Mouse (Mus musculus) hematopoietic multipotent progenitor cell, adult 10-12 weeks (in vitro differentiated cells): ENCODE results near the gene Taok3. TPM values are rescaled to one million over a fixed set of nuclear protein-coding genes. Genes with fewer than 3 reads are reported as not detected.

Experiments used
- polyA plus RNA-seq: library from polyadenylated mRNA; stranded (reverse); fragments of >175 nt; gene quantifications from 2 replicates; pipeline ENCODE4 v1.2.3, GENCODE M21; 2012; ENCODE audit warnings: low replicate concordance

Gene Taok3
- polyA plus RNA-seq = 26.2 and 31.1 TPM in 2 replicates

GRCm38 (mm10) chr5:117119777-117120488 lies at the start of gene Taok3:
Gene Taok3 (plus strand): TSS chr5:117120129.

GRCm38 (mm10) chr5:117115836-117116366 lies 4.0 kb upstream of the Taok3 start, which contains the start of gene Suds3:
Gene Suds3 (minus strand): TSS chr5:117116113.

DNA sequence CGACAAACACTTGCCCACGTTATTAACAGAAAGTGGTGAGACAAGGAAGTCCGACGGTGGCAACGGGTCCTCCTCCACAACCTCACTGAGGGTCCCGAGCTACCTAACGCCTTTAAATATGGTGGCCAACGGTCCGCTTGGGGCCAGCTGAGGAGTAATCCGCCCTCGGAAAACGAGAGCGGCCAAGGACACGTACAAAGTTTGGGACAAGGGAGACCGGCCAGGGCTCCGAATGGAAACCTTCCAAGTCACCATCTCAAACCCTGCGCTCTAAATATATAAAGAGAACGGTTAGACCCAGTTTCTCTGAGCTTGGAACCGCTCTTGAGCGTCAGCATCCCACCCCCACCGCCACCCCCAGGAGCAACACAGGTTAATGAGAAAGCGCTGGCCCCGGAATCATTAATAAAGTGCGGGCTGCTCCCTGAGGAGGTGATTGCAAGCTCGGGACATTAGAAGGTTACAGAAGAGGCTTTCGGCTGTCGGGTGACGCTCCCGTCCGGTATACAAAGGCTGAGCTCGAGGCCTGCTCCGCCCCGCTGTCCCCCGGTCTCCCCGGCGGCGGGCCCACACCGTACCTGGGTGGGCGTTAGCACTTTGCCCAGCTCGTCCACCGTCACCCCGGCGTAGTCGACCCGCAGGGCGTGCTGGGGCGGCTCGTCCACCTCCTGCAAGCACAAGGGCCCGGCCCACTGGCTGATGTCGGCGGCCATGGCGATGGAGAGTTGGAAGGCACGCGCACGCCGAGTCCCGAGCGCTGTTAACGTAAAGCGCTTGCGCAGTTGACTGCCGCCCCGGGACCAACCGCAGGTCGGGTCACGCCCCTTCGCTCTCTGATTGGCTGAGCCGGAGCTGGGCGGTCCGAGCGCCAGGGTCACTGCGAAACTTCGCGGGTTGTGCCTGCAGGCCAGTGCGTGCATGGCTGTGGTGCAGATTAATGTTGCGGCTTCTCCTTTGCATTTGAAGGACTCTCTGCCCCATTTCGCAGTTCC lies 167.2 kb downstream of the Taok3 start, which contains the start of gene Pebp1:
Gene Pebp1 (minus strand): TSS at position 795 of the 992 bp plus-strand sequence.

DNA sequence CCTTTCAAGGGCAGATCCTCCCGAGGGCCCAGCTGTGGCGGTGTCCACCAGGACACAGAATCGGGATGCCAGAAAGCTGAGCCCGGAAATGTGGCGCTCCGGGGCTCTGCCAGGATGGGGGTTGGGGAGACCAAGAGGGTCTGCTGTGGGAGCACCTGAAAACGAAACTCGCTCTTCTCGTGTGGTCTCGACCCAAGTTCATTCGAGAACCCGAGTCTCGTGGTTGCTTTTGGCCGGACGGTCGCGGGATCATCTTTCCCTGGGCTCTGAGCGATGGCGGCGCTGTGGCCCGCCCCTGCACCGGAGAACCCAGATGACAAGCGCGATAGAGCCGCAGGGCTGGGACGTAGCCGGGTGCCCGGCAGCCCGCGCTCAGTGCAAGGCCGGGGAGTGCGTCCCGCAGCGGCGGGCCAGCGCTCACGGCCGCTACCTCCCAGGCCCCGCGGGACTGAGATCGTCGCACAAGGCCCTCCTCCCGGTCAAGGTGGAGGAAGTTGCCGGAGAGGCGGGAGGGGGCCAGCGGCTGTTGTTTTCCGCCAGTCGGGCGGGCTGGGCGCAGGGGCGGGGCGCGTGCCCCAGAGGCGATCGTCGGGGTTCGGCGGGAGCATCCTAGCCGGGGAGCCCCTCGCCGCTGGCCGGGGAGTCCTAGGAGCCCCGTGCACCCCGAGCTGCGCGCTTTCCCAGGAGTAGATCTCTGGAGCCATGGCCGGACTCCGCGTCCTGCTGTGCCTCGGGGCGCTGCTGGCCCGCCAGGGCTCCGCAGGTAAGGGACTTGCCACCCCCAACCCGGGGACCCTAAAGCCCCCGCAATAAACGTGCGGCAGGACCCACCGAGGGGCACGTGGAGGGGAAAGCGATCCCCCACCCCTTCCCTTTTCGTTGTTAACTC lies 199.1 kb downstream of the Taok3 start, which contains the start of gene Vsig10:
Gene Vsig10 (plus strand): TSS at position 343 of the 889 bp plus-strand sequence.

Other genes starting within 250 kb of the Taok3 start
- gene Suds3, start 4.0 kb upstream of the Taok3 start, polyA plus RNA-seq = 44.5 and 64.3 TPM in 2 replicates
- 252 and 389 TPM in 2 replicates for gene Pebp1, start 167.5 kb downstream of the Taok3 start, polyA plus RNA-seq
- 11.0 and 18.7 TPM in 2 replicates for gene Vsig10, start 199.0 kb downstream of the Taok3 start, polyA plus RNA-seq
- gene Wsb2, start 237.2 kb downstream of the Taok3 start, polyA plus RNA-seq = 30.0 and 61.0 TPM in 2 replicates